Mouse (Mus musculus): ENCODE results near the gene Sdc4. TPM values are rescaled to one million over a fixed set of nuclear protein-coding genes. Genes with fewer than 3 reads are reported as not detected.

Gene Sdc4
- polyA plus RNA-seq, 1 experiment, result 150 TPM

- DNase-seq (ENCODE audit: low spot score), result no peak
Observed at GRCm38 (mm10) chr2:164431676-164432465, 11.8 kb downstream of the Sdc4 start.

GRCm38 (mm10) chr2:164430697-164431096, 13.0 kb downstream of the Sdc4 start:
- no peak for DNase-seq (ENCODE audit: low spot score)

- no peak for DNase-seq (ENCODE audit: low spot score)
Observed at GRCm38 (mm10) chr2:164429881-164430615, 13.6 kb downstream of the Sdc4 start.

GRCm38 (mm10) chr2:164428451-164428850, 15.2 kb downstream of the Sdc4 start:
- DNase-seq (ENCODE audit: low spot score), result no peak

- DNase-seq (ENCODE audit: low spot score), result no peak
Observed at GRCm38 (mm10) chr2:164426952-164427351, 16.7 kb downstream of the Sdc4 start.

GRCm38 (mm10) chr2:164426121-164426520, 17.6 kb downstream of the Sdc4 start:
- no peak for DNase-seq (ENCODE audit: low spot score)

GRCm38 (mm10) chr2:164425401-164425800, 18.3 kb downstream of the Sdc4 start:
- DNase-seq (ENCODE audit: low spot score), result no peak

- DNase-seq (ENCODE audit: low spot score), result no peak
Observed at GRCm38 (mm10) chr2:164424406-164424805, 19.3 kb downstream of the Sdc4 start.

GRCm38 (mm10) chr2:164423464-164423863, 20.2 kb downstream of the Sdc4 start:
- DNase-seq (ENCODE audit: low spot score), result no peak

GRCm38 (mm10) chr2:164422675-164423393, 20.9 kb downstream of the Sdc4 start:
- DNase-seq (ENCODE audit: low spot score), result no peak

GRCm38 (mm10) chr2:164421979-164422378, 21.7 kb downstream of the Sdc4 start:
- no peak for DNase-seq (ENCODE audit: low spot score)

- DNase-seq (ENCODE audit: low spot score), result no peak
Observed at GRCm38 (mm10) chr2:164421306-164421705, 22.4 kb downstream of the Sdc4 start.

GRCm38 (mm10) chr2:164419489-164419888, 24.2 kb downstream of the Sdc4 start:
- DNase-seq (ENCODE audit: low spot score), result no peak

- DNase-seq (ENCODE audit: low spot score), result no peak
Observed at GRCm38 (mm10) chr2:164418308-164418875, 25.3 kb downstream of the Sdc4 start.

GRCm38 (mm10) chr2:164417198-164417597, 26.5 kb downstream of the Sdc4 start:
- no peak for DNase-seq (ENCODE audit: low spot score)

GRCm38 (mm10) chr2:164414581-164414980, 29.1 kb downstream of the Sdc4 start:
- no peak for DNase-seq (ENCODE audit: low spot score)

- DNase-seq (ENCODE audit: low spot score), result no peak
Observed at GRCm38 (mm10) chr2:164414167-164414566, 29.5 kb downstream of the Sdc4 start.

GRCm38 (mm10) chr2:164407708-164408107, 36.0 kb downstream of the Sdc4 start:
- no peak for DNase-seq (ENCODE audit: low spot score)

- no peak for DNase-seq (ENCODE audit: low spot score)
Observed at GRCm38 (mm10) chr2:164405519-164405918, 38.2 kb downstream of the Sdc4 start.

- no peak for DNase-seq (ENCODE audit: low spot score)
Observed at GRCm38 (mm10) chr2:164405060-164405459, 38.6 kb downstream of the Sdc4 start, which contains the start of gene Matn4. Matn4 (minus strand) TSS chr2:164405160.

- DNase-seq (ENCODE audit: low spot score), result no peak
Observed at GRCm38 (mm10) chr2:164404082-164404990, 39.4 kb downstream of the Sdc4 start.
